Mouse (Mus musculus): Measurements from ENCODE around the gene Klhl35. TPM values are rescaled to one million over a fixed set of nuclear protein-coding genes. Genes with fewer than 3 reads are reported as not detected.

Klhl35 gene
- polyA plus RNA-seq, 1 experiment = 0.16 TPM

DNA sequence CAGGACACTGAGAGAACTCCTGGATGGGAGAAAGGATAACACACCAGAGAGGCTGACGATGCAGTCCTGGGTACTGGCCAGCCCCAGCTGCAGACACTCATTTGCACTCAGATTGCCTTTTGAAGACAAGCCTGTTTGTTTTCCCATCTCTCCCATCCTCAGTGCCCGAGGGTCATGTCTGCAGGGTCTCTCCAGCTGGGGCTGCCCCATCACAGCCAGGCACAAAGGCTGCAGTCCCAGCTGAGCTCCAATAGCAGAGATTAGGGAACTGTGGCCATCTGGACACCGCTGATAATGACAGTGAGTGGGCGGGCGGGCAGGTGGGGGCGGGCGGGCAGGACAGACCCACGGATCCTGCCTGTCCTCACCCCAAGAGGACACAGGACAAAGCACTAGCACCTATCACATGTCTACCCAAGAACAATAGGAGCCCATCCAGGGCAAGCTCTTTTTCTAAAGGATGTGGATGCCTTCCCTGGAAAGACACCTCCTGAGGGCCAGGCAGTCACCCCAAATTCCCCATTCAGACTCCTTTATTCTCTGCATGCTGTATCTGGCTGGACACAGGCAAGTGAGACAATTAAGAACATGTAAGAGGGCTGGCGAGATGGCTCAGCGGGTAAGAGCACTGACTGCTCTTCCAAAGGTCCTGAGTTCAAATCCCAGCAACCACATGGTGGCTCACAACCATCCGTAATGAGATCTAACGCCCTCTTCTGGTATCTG is 9.2 kb downstream of the Klhl35 start:
- TF ChIP-seq CTCF (conservative IDR thresholded peaks at IDR 0.05; ENCODE audit: insufficient read depth, insufficient read length, low read depth, low read length) (no peak), POLR2A (IDR thresholded peaks at IDR 0.05; ENCODE audit: low read depth, low read length) (no peak)
- Histone ChIP-seq H3K27ac (ENCODE audit: insufficient read depth, low read depth, low read length) (no peak overlapping the region), H3K4me3 (ENCODE audit: insufficient read depth, low read depth, low read length) (no peak overlapping the region), H3K36me3 (ENCODE audit: control insufficient read depth, insufficient read depth, low read length) (peaks cover 4% of the 10 kb centered on the region; the same call in 1 of the 2 replicates), H3K27me3 (replicated peaks; ENCODE audit: control insufficient read depth, insufficient read depth, low read length) (no peaks in the 10 kb centered on the region), H3K4me1 (ENCODE audit: control insufficient read depth, insufficient read depth, low read length) (peaks cover 4% of the 10 kb centered on the region; the same call in 1 of the 2 replicates)
- DNase-seq = no peak
- WGBS = 75% methylated on average over 12 of the region's 12 CpGs

DNA sequence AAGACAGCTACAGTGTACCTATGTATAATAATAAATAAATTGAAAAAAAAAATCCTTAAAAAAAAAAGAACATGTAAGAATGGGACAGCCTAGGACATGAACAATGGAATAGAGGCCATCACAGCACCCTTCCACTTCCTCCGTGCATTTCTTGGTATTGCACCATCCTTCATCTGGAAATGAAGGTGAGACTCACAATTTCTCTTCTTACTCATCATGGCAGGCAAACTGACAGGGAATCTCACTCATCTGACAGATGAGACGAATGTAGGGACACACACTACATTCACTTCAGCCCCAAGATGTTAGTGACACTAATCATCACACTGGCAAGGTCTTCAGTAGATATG is 9.7 kb downstream of the Klhl35 start:
- H3K36me3 ChIP-seq (ENCODE audit: control insufficient read depth, insufficient read depth, low read length) = peaks cover 5% of the 10 kb centered on the region; the same call in 1 of the 2 replicates
- H3K27ac ChIP-seq (ENCODE audit: insufficient read depth, low read depth, low read length) = no peak overlapping the region
- WGBS = 83% methylated on average over 2 of the region's 2 CpGs
- TF ChIP-seq CTCF (conservative IDR thresholded peaks at IDR 0.05; ENCODE audit: insufficient read depth, insufficient read length, low read depth, low read length) (no peak), POLR2A (IDR thresholded peaks at IDR 0.05; ENCODE audit: low read depth, low read length) (no peak)
- no peaks in the 10 kb centered on the region for H3K27me3 ChIP-seq (replicated peaks; ENCODE audit: control insufficient read depth, insufficient read depth, low read length)
- H3K4me3 ChIP-seq (ENCODE audit: insufficient read depth, low read depth, low read length) = no peak overlapping the region
- DNase-seq = no peak
- H3K4me1 ChIP-seq (ENCODE audit: control insufficient read depth, insufficient read depth, low read length) = peaks cover 4% of the 10 kb centered on the region; the same call in 1 of the 2 replicates

DNA sequence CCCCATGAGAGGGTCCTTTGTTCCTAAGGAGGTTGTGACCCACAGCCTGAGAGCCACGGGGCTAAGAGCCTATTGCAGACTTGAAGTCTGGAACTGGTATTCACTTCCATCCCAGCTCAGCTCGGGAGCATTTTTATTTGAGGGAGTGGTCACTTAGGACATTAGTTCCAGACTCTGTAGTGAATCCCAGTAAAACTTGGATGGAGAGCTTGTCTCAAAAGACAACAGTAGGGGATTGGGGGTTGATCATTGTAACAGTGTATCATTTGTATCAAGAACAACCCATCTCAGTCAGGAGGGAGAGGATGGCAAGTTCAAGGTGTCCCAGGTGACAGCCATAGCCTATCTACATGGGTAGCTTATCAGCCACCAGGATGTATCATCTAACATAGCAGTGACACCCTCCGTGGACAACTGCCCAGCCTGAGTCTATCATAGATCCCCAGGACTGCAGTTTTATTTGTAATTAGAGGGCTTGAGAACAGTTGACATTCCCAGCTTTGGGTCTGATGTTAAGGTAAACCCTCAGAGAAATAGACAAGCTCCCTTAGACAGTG is 10.8 kb downstream of the Klhl35 start:
- Histone ChIP-seq H3K36me3 (ENCODE audit: control insufficient read depth, insufficient read depth, low read length) (peaks cover 5% of the 10 kb centered on the region; the same call in 1 of the 2 replicates), H3K4me1 (ENCODE audit: control insufficient read depth, insufficient read depth, low read length) (peaks cover 4% of the 10 kb centered on the region; the same call in 1 of the 2 replicates), H3K27ac (ENCODE audit: insufficient read depth, low read depth, low read length) (no peak overlapping the region), H3K27me3 (replicated peaks; ENCODE audit: control insufficient read depth, insufficient read depth, low read length) (no peaks in the 10 kb centered on the region), H3K4me3 (ENCODE audit: insufficient read depth, low read depth, low read length) (no peak overlapping the region)
- TF ChIP-seq POLR2A (IDR thresholded peaks at IDR 0.05; ENCODE audit: low read depth, low read length) = no peak
- no peak for TF ChIP-seq CTCF (conservative IDR thresholded peaks at IDR 0.05; ENCODE audit: insufficient read depth, insufficient read length, low read depth, low read length)
- DNase-seq = no peak
- WGBS = 45% methylated on average over 3 of the region's 3 CpGs

DNA sequence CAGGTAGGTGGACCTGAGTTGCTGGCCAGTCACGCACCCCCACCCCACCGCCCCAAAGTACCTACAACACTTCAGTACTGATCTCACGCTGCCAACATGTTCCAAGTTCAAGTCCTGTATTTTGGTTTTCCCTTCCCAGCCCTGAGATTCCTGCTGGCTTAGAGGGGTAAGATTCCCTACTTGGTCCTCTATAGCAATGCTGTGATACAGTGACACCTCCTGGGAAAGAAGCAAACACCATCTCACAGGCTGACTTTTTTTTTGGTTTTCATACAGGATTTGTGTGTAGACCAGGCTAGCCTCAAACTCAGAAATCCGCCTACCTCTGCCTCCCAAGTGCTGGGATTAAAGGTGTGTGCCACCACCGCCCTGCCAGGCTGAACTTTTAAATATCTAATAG is 11.4 kb downstream of the Klhl35 start:
- whole genome bisulfite sequencing = 83% methylated on average over 5 of the region's 5 CpGs
- Histone ChIP-seq H3K27ac (ENCODE audit: insufficient read depth, low read depth, low read length) (no peak overlapping the region), H3K4me1 (ENCODE audit: control insufficient read depth, insufficient read depth, low read length) (peaks cover 9% of the 10 kb centered on the region; the same call in 1 of the 2 replicates), H3K27me3 (replicated peaks; ENCODE audit: control insufficient read depth, insufficient read depth, low read length) (no peaks in the 10 kb centered on the region), H3K4me3 (ENCODE audit: insufficient read depth, low read depth, low read length) (no peak overlapping the region), H3K36me3 (ENCODE audit: control insufficient read depth, insufficient read depth, low read length) (peaks cover 7% of the 10 kb centered on the region; the same call in 1 of the 2 replicates)
- TF ChIP-seq POLR2A (IDR thresholded peaks at IDR 0.05; ENCODE audit: low read depth, low read length) (no peak), CTCF (conservative IDR thresholded peaks at IDR 0.05; ENCODE audit: insufficient read depth, insufficient read length, low read depth, low read length) (no peak)
- no peak for DNase-seq

DNA sequence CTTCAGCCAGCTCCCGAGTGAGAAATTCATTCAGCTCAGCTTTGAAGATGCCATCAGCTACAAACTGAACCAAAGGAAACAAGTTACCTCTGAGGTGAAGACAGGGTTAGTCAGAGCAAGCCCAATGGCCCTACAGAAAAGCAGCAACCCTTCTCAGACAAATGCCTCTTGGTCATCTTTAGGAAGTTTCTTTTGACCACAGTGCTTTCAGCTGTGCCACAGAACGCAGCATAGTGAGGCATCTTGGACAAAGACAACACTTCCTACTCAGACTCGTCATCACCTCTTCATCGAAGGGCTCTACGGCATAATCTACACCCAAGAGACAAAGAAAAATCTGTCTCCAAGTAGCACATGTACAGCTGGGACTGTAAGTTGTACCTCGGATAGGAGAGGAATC is 16.8 kb downstream of the Klhl35 start:
- H3K4me1 ChIP-seq (ENCODE audit: control insufficient read depth, insufficient read depth, low read length) = peaks cover 9% of the 10 kb centered on the region; the same call in 1 of the 2 replicates
- DNase-seq = no peak
- H3K4me3 ChIP-seq (ENCODE audit: insufficient read depth, low read depth, low read length) = peak overlapping the region; percentile 67
- peaks cover 7% of the 10 kb centered on the region; the same call in 1 of the 2 replicates for H3K36me3 ChIP-seq (ENCODE audit: control insufficient read depth, insufficient read depth, low read length)
- TF ChIP-seq CTCF (conservative IDR thresholded peaks at IDR 0.05; ENCODE audit: insufficient read depth, insufficient read length, low read depth, low read length) (no peak), POLR2A (IDR thresholded peaks at IDR 0.05; ENCODE audit: low read depth, low read length) (no peak)
- H3K27ac ChIP-seq (ENCODE audit: insufficient read depth, low read depth, low read length) = no peak overlapping the region
- H3K27me3 ChIP-seq (replicated peaks; ENCODE audit: control insufficient read depth, insufficient read depth, low read length) = no peaks in the 10 kb centered on the region
- 2% methylated on average over 6 of the region's 6 CpGs for WGBS

DNA sequence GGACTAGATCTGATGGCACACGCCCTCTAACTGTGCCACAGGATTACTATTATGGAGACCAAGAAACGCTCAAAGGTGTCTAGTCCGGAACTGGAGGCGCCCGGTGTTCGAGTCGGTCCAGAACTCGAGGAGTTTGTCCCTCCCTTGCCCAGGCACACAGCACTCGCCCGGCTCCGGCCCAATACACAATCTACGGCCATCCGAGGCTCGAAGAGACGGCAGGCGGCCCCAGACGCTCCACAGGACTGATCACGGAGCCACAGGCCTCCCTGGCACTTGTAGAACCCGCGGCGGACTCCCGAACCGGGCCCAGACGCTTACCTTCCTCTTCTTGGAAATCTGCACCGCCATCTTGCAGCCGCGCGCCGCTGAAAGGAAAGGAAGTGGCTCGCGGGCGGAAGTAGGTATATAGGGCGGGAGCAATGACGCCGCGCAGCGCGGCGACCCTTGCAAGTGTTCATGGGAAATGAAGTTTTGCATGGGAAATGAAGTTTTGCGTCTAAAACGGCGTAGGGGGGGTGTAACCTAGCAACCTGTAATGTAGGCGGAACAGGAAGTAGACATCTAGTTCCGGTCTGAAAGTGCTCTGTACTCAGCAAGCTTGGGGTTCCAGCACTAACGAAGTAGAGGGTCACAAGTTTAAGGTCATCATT is 17.6 kb downstream of the Klhl35 start, which contains the start of gene Rps3:
Gene Rps3 (minus strand): TSS at position 468 of the 653 bp plus-strand sequence.
- H3K27me3 ChIP-seq (replicated peaks; ENCODE audit: control insufficient read depth, insufficient read depth, low read length) = no peaks in the 10 kb centered on the region
- H3K4me1 ChIP-seq (ENCODE audit: control insufficient read depth, insufficient read depth, low read length) = peaks cover 9% of the 10 kb centered on the region; the same call in 1 of the 2 replicates
- H3K4me3 ChIP-seq (ENCODE audit: insufficient read depth, low read depth, low read length) = peak within 1 kb of the TSS; percentile 67
- H3K36me3 ChIP-seq (ENCODE audit: control insufficient read depth, insufficient read depth, low read length) = peaks cover 7% of the 10 kb centered on the region; the same call in 1 of the 2 replicates
- WGBS = under 1% methylated on average over 45 of the region's 45 CpGs
- TF ChIP-seq CTCF (conservative IDR thresholded peaks at IDR 0.05; ENCODE audit: insufficient read depth, insufficient read length, low read depth, low read length) = no peak
- peak; percentile 74 for TF ChIP-seq POLR2A (IDR thresholded peaks at IDR 0.05; ENCODE audit: low read depth, low read length)
- peak within 1 kb of the TSS; percentile 67 for H3K27ac ChIP-seq (ENCODE audit: insufficient read depth, low read depth, low read length)
- peak; percentile 98 for DNase-seq

DNA sequence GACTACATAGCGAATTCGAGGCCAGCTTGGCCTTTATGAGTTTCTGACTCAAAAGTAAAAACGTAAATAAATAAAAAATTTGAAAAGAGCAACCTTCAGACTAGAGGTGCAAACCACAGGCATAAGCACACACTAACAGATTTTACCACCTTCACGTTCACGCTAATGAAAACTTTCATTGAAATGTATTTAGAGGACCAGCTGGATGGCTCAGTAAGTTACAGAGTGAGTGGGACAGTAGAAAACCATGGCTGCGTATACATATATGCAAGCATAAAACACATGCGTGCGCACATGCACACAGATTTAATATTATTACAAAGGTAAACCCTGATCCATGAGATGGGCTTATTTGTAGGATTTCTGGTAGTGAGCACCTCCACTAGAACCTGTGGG is 18.1 kb downstream of the Klhl35 start:
- no peak for TF ChIP-seq POLR2A (IDR thresholded peaks at IDR 0.05; ENCODE audit: low read depth, low read length)
- no peak for TF ChIP-seq CTCF (conservative IDR thresholded peaks at IDR 0.05; ENCODE audit: insufficient read depth, insufficient read length, low read depth, low read length)
- no peak overlapping the region for H3K4me3 ChIP-seq (ENCODE audit: insufficient read depth, low read depth, low read length)
- H3K27ac ChIP-seq (ENCODE audit: insufficient read depth, low read depth, low read length) = peak overlapping the region; percentile 63
- H3K4me1 ChIP-seq (ENCODE audit: control insufficient read depth, insufficient read depth, low read length) = peaks cover 9% of the 10 kb centered on the region; the same call in 1 of the 2 replicates
- H3K27me3 ChIP-seq (replicated peaks; ENCODE audit: control insufficient read depth, insufficient read depth, low read length) = no peaks in the 10 kb centered on the region
- peaks cover 5% of the 10 kb centered on the region; the same call in 1 of the 2 replicates for H3K36me3 ChIP-seq (ENCODE audit: control insufficient read depth, insufficient read depth, low read length)
- 44% methylated on average over 8 of the region's 8 CpGs for WGBS
- DNase-seq = no peak
